Mouse (Mus musculus) frontal cortex, adult 2 months (tissue): ENCODE data around the gene Adamtsl2. TPM values are rescaled to one million over a fixed set of nuclear protein-coding genes. Genes with fewer than 3 reads are reported as not detected.
A peak's percentile ranks its signal among the peaks of the same experiment; 100 is the strongest.

Experiments used
- DNase-seq, 2 experiments: peaks; one replicate each; pipeline ENCODE4 v3.0.0; 2022; ENCODE audit warnings: low spot score in 1 of 2; ENCODE audit errors: extremely low spot score in 1 of 2
- polyA plus RNA-seq: library from polyadenylated mRNA; depleted of rRNA; stranded (reverse); fragments of >200 nt; gene quantifications from 2 replicates; pipeline ENCODE4 v1.2.3, GENCODE M21; 2012

Gene Adamtsl2
- polyA plus RNA-seq, 1 experiment: 42.6 TPM

DNA sequence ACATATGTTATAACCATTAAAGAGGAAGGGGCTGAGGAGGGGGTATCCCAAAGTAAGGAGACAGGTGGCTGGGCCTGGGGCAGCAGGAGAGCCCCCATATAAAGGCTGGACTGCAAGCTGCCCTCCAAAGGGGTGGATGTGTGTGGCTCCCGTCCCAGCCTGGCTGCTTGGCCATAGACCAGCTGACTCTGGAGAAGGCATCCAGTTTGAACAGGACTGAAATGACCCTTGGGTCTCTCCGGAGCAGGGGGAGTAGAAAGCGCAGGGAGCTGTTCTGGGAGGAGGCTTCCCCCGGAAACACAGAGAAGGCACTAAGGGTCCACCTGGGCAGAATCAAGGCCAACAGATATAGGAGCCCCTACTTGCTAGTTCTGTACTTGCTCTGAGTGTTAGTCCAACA, 4.4 kb upstream of the Adamtsl2 start:
- DNase-seq: no peak

GRCm38 (mm10) chr2:27075485-27075884, 3.7 kb upstream of the Adamtsl2 start:
- DNase-seq: peak in 1 of 2 experiments; percentile 50

DNA sequence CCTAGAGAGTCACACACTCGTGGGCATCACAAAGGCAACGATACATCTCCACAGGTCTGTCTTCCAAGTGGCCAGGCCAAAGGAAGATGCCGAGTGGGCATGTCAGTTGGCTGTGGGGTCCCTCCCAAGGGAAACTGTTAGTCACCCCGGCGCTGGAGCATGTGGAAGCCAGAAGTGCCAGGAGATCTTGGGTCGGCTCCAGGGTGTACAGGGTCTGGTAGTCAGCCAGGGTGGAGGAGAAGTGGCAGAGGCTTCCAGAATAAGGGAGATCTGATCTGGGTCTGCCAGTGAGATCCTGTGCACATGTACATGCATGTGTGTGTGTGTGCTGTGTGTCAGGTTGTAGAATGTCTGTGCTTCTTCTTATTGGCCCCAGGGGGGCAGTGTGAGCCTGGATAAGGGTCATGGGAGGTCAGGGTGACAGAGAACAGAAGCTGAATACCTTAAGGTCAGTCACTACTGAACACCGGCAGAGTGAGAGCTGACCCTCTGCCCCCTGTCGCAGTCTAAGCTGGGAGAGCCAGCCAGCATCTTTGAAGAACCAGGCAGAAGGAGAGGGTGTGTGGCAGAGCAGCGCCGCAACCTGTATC, 1.4 kb upstream of the Adamtsl2 start:
- DNase-seq: no peak

DNA sequence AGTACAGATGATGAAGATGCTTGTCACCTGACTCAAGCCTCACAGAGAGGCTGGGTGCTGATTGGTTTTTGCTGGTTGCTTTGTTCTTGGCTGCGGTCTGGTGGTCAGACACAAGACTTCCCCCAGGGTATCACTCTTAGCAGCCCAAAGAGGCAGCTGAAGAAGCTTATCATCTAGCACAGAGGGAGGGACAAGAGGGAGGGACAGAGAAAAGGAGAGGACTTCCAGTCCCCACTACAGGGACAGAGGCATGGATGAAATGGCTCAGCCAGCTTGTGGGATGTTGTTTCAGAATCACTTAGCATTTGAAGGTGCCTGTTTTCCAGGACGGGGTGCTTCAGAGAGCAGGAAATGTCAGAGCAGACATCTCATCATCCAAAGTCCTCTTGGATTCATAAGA, 867 bp upstream of the Adamtsl2 start:
- DNase-seq: no peak

DNA sequence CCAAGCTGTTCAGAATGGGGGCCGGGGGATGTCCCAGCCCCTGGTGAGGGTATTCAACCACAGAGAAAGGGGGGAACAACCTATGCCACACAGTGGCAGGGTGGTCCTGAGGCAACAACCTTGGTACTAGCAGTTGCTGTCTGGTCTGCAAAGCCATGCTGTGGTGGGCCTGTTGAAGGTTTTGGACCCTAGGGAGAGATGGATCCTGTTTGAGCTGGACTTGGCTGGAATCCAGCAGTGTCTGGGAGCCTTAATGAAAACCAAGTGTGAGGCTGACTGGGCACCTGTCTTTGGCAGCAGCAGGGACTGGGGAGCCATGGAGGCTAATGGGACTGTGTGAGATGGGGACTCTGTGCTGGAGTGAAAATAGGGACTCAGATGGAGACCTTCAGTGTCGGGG, 470 bp downstream of the Adamtsl2 start:
- no peak for DNase-seq

GRCm38 (mm10) chr2:27083761-27084475, 4.7 kb downstream of the Adamtsl2 start:
- no peak for DNase-seq

- no peak for DNase-seq
Observed at GRCm38 (mm10) chr2:27084963-27085362, 5.8 kb downstream of the Adamtsl2 start.

- no peak for DNase-seq
Observed at GRCm38 (mm10) chr2:27085801-27086200, 6.6 kb downstream of the Adamtsl2 start.

- no peak for DNase-seq
Observed at GRCm38 (mm10) chr2:27086483-27087010, 7.4 kb downstream of the Adamtsl2 start.

DNA sequence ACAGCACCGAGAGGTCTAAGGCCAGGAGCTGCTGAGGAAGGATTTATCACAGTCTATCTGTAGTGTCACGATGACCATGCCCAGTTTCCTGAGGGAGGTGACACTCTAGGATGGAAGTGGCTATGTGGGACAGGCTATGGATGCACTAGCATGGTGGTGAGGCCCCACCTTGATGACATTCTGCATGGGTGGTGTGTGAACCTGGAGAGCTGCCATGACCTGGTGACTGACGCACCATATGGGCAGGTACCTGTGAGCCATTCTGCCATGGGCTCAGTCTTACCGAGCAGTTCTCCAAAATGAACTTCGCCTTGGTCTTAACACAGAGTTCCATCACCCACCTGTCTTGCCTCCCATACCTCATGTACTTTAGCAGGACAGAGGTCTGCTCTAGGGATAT, 8.4 kb downstream of the Adamtsl2 start:
- DNase-seq: no peak

DNA sequence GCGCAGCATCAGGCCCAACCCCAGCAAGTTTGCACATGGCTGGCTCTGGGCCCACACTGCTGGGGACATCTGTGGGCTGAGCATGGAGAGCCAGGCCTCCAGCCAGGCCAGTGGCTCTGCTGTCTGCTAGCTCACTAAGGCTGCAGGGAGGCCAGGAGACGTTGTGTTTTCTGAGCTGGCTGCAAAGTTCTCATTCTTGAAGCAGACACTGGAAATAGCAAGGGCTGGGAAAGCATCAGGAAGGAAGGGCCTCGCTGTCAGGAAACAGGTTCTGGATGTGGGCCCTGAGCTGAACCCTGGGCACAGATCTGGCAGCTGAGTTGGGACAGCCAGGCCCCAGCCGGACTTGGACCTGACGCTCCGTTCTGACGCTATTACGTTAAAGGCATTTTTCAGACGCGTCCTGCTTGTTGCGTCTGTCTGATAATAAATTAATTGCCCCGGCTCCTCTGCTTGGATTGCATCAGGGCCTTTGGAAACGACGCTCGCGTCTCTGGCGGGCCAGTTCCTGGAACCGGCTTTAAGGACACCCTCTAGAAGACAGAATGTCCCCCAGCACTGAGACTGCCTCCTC, 9.0 kb downstream of the Adamtsl2 start:
- DNase-seq: no peak

- DNase-seq: no peak
Observed at GRCm38 (mm10) chr2:27088700-27089099, 9.5 kb downstream of the Adamtsl2 start.

GRCm38 (mm10) chr2:27089238-27089637, 10.1 kb downstream of the Adamtsl2 start:
- DNase-seq: no peak

- no peak for DNase-seq
Observed at GRCm38 (mm10) chr2:27095178-27095577, 16.0 kb downstream of the Adamtsl2 start.

- peak; percentile 81 to 86 for DNase-seq
Observed at GRCm38 (mm10) chr2:27096341-27096981, 17.3 kb downstream of the Adamtsl2 start.

- DNase-seq: peak in 1 of 2 experiments; percentile 32
Observed at GRCm38 (mm10) chr2:27097241-27097656, 18.1 kb downstream of the Adamtsl2 start.

DNA sequence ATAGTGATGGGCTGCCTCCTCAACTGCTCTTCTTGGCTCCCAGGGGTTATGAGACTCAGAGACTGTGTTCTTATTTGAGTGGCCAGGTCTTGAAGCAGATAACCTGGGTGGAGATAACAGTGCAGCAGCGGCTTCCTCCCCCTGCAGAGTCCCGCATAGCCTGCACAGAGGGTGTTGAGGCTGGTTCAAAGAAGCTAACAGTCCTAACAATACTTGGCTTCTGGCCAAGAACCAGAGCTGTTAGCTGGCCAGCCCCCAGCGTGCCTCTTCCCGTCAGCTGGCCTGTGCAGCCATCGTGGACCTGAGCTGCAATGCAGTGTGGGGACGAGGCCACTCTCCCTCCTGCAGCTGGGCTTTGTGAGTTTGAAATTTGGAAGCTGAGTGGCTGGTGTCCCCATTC, 18.6 kb downstream of the Adamtsl2 start:
- DNase-seq: peak in 1 of 2 experiments; percentile 39

GRCm38 (mm10) chr2:27103554-27103953, 24.4 kb downstream of the Adamtsl2 start:
- peak in 1 of 2 experiments; percentile 62 for DNase-seq

DNA sequence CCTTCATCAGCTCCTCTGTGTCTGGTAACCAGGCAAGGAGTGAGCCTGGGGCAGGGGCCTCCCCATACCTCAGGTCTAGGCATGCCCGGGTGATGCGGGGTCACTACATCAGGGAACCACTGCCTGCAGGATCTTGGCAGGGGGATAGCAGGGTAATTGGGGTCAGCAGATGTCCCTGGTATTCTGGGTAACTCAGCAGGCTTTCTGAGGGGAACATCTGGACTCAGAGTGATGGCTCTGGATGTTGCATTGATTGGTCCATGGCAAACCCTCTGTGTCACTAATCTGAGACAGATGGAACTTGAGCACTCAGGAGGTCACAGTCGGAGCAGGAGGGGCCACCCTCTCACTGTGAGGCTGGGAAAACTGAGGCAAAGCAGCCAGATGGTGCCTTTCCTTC, 27.6 kb downstream of the Adamtsl2 start:
- DNase-seq: no peak

GRCm38 (mm10) chr2:27108144-27108543, 29.0 kb downstream of the Adamtsl2 start:
- DNase-seq: no peak

GRCm38 (mm10) chr2:27109052-27109451, 29.9 kb downstream of the Adamtsl2 start:
- DNase-seq: no peak
